Mouse (Mus musculus): ENCODE measurements around the gene Gle1. TPM values are rescaled to one million over a fixed set of nuclear protein-coding genes. Genes with fewer than 3 reads are reported as not detected.

The Gle1 gene
- polyA plus RNA-seq (2012; rRNA removed): 12.3 and 14.0 TPM in 2 replicates

DNA sequence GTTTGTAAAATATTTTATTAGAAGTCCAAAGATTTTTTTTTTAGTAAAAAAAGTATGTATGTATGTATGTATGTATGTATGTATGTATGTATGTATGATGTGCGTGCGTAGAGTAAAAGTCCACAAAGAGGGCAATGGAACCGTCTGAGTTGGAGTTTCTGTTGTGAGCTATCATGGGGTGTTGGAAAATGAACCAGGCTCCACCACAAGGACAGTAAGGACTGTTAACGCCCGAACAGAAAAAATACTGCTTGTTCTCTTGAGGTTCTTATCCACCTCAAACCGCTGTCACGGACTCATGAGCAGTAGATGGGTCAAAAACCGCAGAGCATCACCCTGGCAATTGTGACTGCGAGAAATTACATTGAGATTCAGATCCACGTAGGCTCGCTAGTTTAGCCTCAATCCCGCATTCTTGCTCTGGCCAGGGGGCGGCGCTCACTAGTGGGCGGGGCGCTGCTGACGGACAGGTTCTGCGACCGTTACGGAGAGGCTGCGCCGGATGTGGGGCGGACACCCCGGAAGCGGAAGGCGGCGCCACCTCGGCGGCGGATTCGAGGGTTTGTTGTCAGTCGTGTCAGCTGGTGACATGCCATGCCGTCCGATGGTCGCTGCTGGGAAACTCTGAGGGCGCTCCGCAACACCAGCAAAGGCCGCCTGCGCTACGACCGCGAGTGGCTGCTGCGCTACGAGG, at the start of gene Gle1:
Gene Gle1, plus strand, starts transcription at position 521 of the 694 bp plus-strand sequence.

DNA sequence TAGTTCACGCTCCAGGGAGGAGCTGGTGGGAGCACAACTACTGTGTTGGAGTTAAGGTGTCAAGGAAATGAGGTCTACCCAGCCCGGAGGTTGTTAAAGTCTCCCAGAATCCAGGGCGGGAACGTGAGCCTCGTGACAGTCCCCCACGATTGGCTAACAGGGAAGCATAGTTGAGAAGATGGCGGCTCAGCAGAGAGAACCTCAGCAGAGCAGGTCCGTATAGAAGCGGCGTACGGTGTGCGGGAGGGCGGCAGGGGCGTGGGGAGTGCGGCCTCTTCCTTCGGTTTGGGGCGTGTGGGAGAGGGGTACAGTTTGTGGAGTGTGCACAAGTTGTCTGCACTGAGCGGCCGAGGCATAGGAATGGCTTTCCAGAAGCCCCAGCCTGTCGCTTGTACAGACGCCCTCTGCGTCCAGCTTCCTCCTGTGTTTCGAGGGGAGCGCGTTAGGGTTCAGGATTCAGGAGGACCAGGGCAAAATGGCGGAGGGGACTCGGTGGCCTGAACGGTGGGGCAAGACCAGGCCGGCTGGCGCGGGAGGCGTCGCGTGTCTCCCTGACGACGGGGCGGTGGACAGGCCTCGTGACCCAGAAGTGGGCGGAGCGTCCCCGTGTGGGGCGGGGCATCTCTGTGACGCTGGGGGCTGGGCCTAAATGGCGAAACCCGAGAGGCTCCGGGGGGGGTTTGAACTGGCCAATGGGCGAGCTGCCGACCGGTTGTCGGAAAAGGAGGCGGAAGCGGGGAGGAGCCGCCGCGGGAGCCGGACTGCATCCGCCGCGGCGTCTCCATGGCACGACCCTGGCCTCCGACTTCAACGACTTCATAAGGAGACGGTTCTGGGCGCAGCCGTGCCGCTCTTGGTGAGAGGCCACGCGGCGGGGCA, 45.9 kb upstream of the Gle1 start, which contains the start of gene Odf2:
Gene Odf2, plus strand, starts transcription at position 156 of the 879 bp plus-strand sequence.

DNA sequence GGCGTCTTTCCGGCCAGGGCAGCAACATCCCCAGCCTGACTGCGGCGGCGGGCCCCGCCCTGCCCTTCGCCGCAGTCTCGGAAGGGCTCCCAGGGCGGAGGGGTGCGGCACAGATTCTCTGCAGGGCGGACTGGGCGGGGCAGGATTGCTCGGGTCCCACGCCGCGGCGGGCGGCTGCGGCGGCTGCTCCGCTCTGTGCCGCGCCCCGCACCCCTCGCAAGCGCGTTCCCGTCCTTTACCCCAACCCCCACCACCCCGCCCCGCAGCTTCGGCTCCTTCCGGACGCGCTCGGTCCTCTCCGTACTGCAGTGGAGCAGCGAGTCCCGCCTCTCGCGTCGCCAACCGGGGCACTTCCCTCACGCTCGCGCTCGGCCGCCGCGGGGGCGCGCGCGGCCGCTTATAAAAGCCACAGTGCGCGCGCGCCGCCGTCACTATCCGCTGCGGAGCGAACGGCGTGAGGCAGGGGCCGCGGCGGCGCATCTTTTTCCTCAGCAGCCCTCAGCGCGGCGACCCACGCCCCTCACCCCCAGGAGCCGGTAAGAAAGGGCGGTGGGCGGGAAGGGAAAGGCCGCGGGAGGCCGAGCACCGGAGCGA, 30.1 kb downstream of the Gle1 start, which contains the start of gene Sptan1:
Gene Sptan1, plus strand, starts transcription at position 311 of the 594 bp plus-strand sequence.

Other genes with a start within 250 kb of the Gle1 start
- 0.32 TPM in 2 replicates for gene Gm13420, start 183.7 kb upstream of the Gle1 start, polyA plus RNA-seq (2012; rRNA removed)
- not detected in 2 replicates for gene Gm13547, start 176.1 kb upstream of the Gle1 start, polyA plus RNA-seq (2012; rRNA removed)
- gene Coq4, start 147.9 kb upstream of the Gle1 start, polyA plus RNA-seq (2012; rRNA removed): 6.8 and 11.3 TPM in 2 replicates
- 13.0 and 13.7 TPM in 2 replicates for gene Trub2, start 146.9 kb upstream of the Gle1 start, polyA plus RNA-seq (2012; rRNA removed)
- gene Slc27a4, start 132.8 kb upstream of the Gle1 start, polyA plus RNA-seq (2012; rRNA removed): 2.0 and 2.1 TPM in 2 replicates
- gene Urm1, start 115.4 kb upstream of the Gle1 start, polyA plus RNA-seq (2012; rRNA removed): 15.1 and 17.0 TPM in 2 replicates
- gene Cercam, start 66.3 kb upstream of the Gle1 start, polyA plus RNA-seq (2012; rRNA removed): 16.4 and 19.8 TPM in 2 replicates
- gene Odf2, start 46.2 kb upstream of the Gle1 start, polyA plus RNA-seq (2012; rRNA removed): 24.7 and 31.5 TPM in 2 replicates
- 19.9 and 23.5 TPM in 2 replicates for gene Sptan1, start 30.1 kb downstream of the Gle1 start, polyA plus RNA-seq (2012; rRNA removed)
- gene Wdr34, start 113.5 kb downstream of the Gle1 start, polyA plus RNA-seq (2012; rRNA removed): 5.2 and 5.7 TPM in 2 replicates
- 185 and 242 TPM in 2 replicates for gene Set, start 122.0 kb downstream of the Gle1 start, polyA plus RNA-seq (2012; rRNA removed)
- gene Pkn3, start 142.3 kb downstream of the Gle1 start, polyA plus RNA-seq (2012; rRNA removed): 3.1 and 3.2 TPM in 2 replicates
- gene Zdhhc12, start 158.2 kb downstream of the Gle1 start, polyA plus RNA-seq (2012; rRNA removed): 21.0 and 25.7 TPM in 2 replicates
- gene Zer1, start 189.2 kb downstream of the Gle1 start, polyA plus RNA-seq (2012; rRNA removed): 6.6 and 7.7 TPM in 2 replicates
- 9.1 and 11.7 TPM in 2 replicates for gene Tbc1d13, start 198.3 kb downstream of the Gle1 start, polyA plus RNA-seq (2012; rRNA removed)
- 10.4 and 12.0 TPM in 2 replicates for gene Endog, start 236.1 kb downstream of the Gle1 start, polyA plus RNA-seq (2012; rRNA removed)
- 21.1 and 21.7 TPM in 2 replicates for gene Spout1, start 243.0 kb downstream of the Gle1 start, polyA plus RNA-seq (2012; rRNA removed)